Mouse (Mus musculus) MEL (cell line): ENCODE results near the gene Pard3b. TPM values are rescaled to one million over a fixed set of nuclear protein-coding genes. Genes with fewer than 3 reads are reported as not detected.

Source experiments
- DNase-seq: peaks from one replicate; pipeline ENCODE4 v3.0.0; 2011; ENCODE audit warnings: low read depth, low spot score
- H3K27ac ChIP-seq: 2 replicates; pipeline ENCODE4 v1.5.1; 2012; ENCODE audit warnings: low read depth, mild to moderate bottlenecking, control low read depth, low read length, moderate library complexity; ENCODE audit not compliant: control insufficient read depth
- H3K27me3 ChIP-seq, 2 experiments: fragments of 150-350 bp in 1 of 2; sonication (generic) in 1 of 2; 2 replicates each; pipeline ENCODE4 v1.6.1; 2012; ENCODE audit warnings: low read length in 2 of 2, mild to moderate bottlenecking in 2 of 2, improper control_type of control experiment in 1 of 2, moderate library complexity in 1 of 2; ENCODE audit not compliant: insufficient read depth in 2 of 2, control insufficient read depth in 1 of 2
- H3K36me3 ChIP-seq, 2 experiments: 2 replicates each; pipeline ENCODE4 v1.6.1; 2012 to 2014; ENCODE audit warnings: low read length in 2 of 2, improper control_type of control experiment in 1 of 2, inconsistent platforms in 1 of 2, mild to moderate bottlenecking in 1 of 2; ENCODE audit not compliant: insufficient read depth in 2 of 2, control insufficient read depth in 1 of 2
- H3K4me1 ChIP-seq, 2 experiments: fragments of 150-350 bp in 1 of 2; sonication (generic) in 1 of 2; 2 replicates each; pipeline ENCODE4 v1.6.1; 2012; ENCODE audit warnings: low read length in 2 of 2, improper control_type of control experiment in 1 of 2, mild to moderate bottlenecking in 1 of 2; ENCODE audit not compliant: insufficient read depth in 2 of 2, control insufficient read depth in 1 of 2
- H3K4me3 ChIP-seq, 2 experiments: fragments of 150-350 bp in 1 of 2; sonication (generic) in 1 of 2; 2 replicates each; pipeline ENCODE4 v1.5.1; 2012; ENCODE audit warnings: low read depth in 2 of 2, low read length in 2 of 2, mild to moderate bottlenecking in 2 of 2, moderate library complexity in 2 of 2, control low read depth in 1 of 2, improper control_type of control experiment in 1 of 2; ENCODE audit not compliant: control insufficient read depth in 1 of 2, insufficient read depth in 1 of 2
- H3K79me2 ChIP-seq: 2 replicates; pipeline ENCODE4 v1.6.1; 2012; ENCODE audit warnings: mild to moderate bottlenecking, low read length, moderate library complexity; ENCODE audit not compliant: control insufficient read depth, poor library complexity, insufficient read depth
- H3K9ac ChIP-seq: 2 replicates; pipeline ENCODE4 v1.6.1; 2012; ENCODE audit warnings: low read depth, mild to moderate bottlenecking, control low read depth, low read length, moderate library complexity; ENCODE audit not compliant: control insufficient read depth, poor library complexity, severe bottlenecking
- H3K9me3 ChIP-seq: fragments of 150-350 bp; sonication (generic); replicated peaks from 2 replicates; pipeline ENCODE4 v1.6.1; 2012; ENCODE audit warnings: mild to moderate bottlenecking, low read length, improper control_type of control experiment, moderate library complexity; ENCODE audit not compliant: insufficient read depth
- CHD2 ChIP-seq: IDR thresholded peaks from 2 replicates; pipeline ENCODE4 v1.6.1; 2011; ENCODE audit warnings: low read length, improper control_type of control experiment
- ELF1 ChIP-seq: IDR thresholded peaks from 2 replicates; pipeline ENCODE4 v1.6.1; 2014; ENCODE audit warnings: low read depth, mild to moderate bottlenecking, inconsistent platforms, low read length, improper control_type of control experiment, moderate library complexity
- EP300 ChIP-seq, 2 experiments: IDR thresholded peaks; 2 replicates each; pipeline ENCODE4 v1.6.1; 2011; ENCODE audit warnings: improper control_type of control experiment in 2 of 2, low read length in 2 of 2, low read depth in 1 of 2, mild to moderate bottlenecking in 1 of 2
- HCFC1 ChIP-seq: IDR thresholded peaks from 2 replicates; pipeline ENCODE4 v1.6.1; 2012; ENCODE audit warnings: low read depth, mild to moderate bottlenecking, inconsistent platforms, low read length, improper control_type of control experiment, moderate library complexity
- KAT2A ChIP-seq: conservative IDR thresholded peaks from 2 replicates; pipeline ENCODE4 v1.6.1; 2012; ENCODE audit warnings: low read depth, low read length, improper control_type of control experiment, inconsistent platforms
- MAFK ChIP-seq: IDR thresholded peaks from 2 replicates; pipeline ENCODE4 v1.6.1; 2011; ENCODE audit warnings: low read depth, mild to moderate bottlenecking, low read length, improper control_type of control experiment, borderline replicate concordance
- MAZ ChIP-seq: IDR thresholded peaks from 2 replicates; pipeline ENCODE4 v1.6.1; 2012; ENCODE audit warnings: low read depth, mild to moderate bottlenecking, inconsistent platforms, low read length, improper control_type of control experiment
- MYB ChIP-seq: IDR thresholded peaks from 2 replicates; pipeline ENCODE4 v1.6.1; 2011; ENCODE audit warnings: mild to moderate bottlenecking, low read depth, low read length, improper control_type of control experiment
- MYC ChIP-seq: IDR thresholded peaks from 2 replicates; pipeline ENCODE4 v1.6.1; 2011; ENCODE audit warnings: low read depth, mild to moderate bottlenecking, low read length, improper control_type of control experiment, moderate library complexity
- NELFE ChIP-seq: IDR thresholded peaks from 2 replicates; pipeline ENCODE4 v1.6.1; 2011; ENCODE audit warnings: low read depth, low read length, improper control_type of control experiment
- POLR2A ChIP-seq, 2 experiments: IDR thresholded peaks; 2 replicates each; pipeline ENCODE4 v1.6.1; 2011 to 2012; ENCODE audit warnings: low read length in 2 of 2, mild to moderate bottlenecking in 2 of 2, control low read depth in 1 of 2, improper control_type of control experiment in 1 of 2, low read depth in 1 of 2, moderate library complexity in 1 of 2; ENCODE audit not compliant: control insufficient read depth in 1 of 2, insufficient read depth in 1 of 2, poor library complexity in 1 of 2
- RCOR1 ChIP-seq: IDR thresholded peaks from 2 replicates; pipeline ENCODE4 v1.6.1; 2012; ENCODE audit warnings: low read depth, mild to moderate bottlenecking, inconsistent platforms, low read length, improper control_type of control experiment
- SMC3 ChIP-seq: IDR thresholded peaks from 2 replicates; pipeline ENCODE4 v1.6.1; 2011; ENCODE audit warnings: low read depth, low read length, improper control_type of control experiment
- TAL1 ChIP-seq: IDR thresholded peaks from 2 replicates; pipeline ENCODE4 v1.6.1; 2012; ENCODE audit warnings: mild to moderate bottlenecking, inconsistent platforms, low read length, moderate library complexity, mixed read lengths
- UBTF ChIP-seq: IDR thresholded peaks from 2 replicates; pipeline ENCODE4 v1.6.1; 2012; ENCODE audit warnings: low read depth, mild to moderate bottlenecking, inconsistent platforms, low read length, improper control_type of control experiment, moderate library complexity, borderline replicate concordance; ENCODE audit not compliant: insufficient read depth
- polyA plus RNA-seq, 2 experiments: library from polyadenylated mRNA; stranded (reverse) in 1 of 2; unstranded in 1 of 2; fragments of >175 nt in 1 of 2; fragments of >200 nt in 1 of 2; gene quantifications; 2 replicates each; pipeline versions ENCODE4 v1.2.1 to v1.2.4; 2012; ENCODE audit warnings: low replicate concordance in 2 of 2, low read depth in 1 of 2; ENCODE audit not compliant: insufficient read length in 2 of 2, insufficient read depth in 1 of 2, missing spikeins in 1 of 2
- total RNA-seq: library from RNA; depleted of rRNA; stranded (reverse); fragments of 300-350 nt; gene quantifications from 2 replicates; pipeline ENCODE4 v1.2.3, GENCODE M21; 2012

Gene Pard3b
- total and polyA plus RNA-seq, 3 experiments, result not detected

- TF ChIP-seq TAL1 (no peak), ELF1 (no peak), KAT2A (no peak), MAFK (no peak), MYB (no peak)
- Histone ChIP-seq H3K9ac (no peak overlapping the region), H3K36me3 (no peaks in the 10 kb centered on the region), H3K79me2 (no peaks in the 10 kb centered on the region), H3K27ac (no peak overlapping the region), H3K9me3 (no peaks in the 10 kb centered on the region), H3K4me1 (no peaks in the 10 kb centered on the region), H3K4me3 (no peak overlapping the region), H3K27me3 (no peaks in the 10 kb centered on the region)
- DNase-seq, result no peak
Observed at GRCm38 (mm10) chr1:61620651-61621050, 18.0 kb upstream of the Pard3b start.

- TF ChIP-seq MYC, result no peak
- TF ChIP-seq MAFK, result no peak
- no peak for TF ChIP-seq EP300 (IDR thresholded peaks at IDR 0.05; ENCODE audit: low read depth in 1 of 2, low read length in 2 of 2)
- no peak for TF ChIP-seq MAZ
- TF ChIP-seq POLR2A (IDR thresholded peaks at IDR 0.05; ENCODE audit: control insufficient read depth in 1 of 2, insufficient read depth in 1 of 2, low read depth in 1 of 2, low read length in 2 of 2, poor library complexity in 1 of 2), result no peak
- TF ChIP-seq NELFE, result no peak
- no peak for TF ChIP-seq RCOR1
- TF ChIP-seq TAL1, result no peak
- TF ChIP-seq UBTF, result no peak
- TF ChIP-seq HCFC1, result no peak
- no peak for TF ChIP-seq CHD2
- no peak for TF ChIP-seq SMC3
- Histone ChIP-seq H3K36me3 (no peaks in the 10 kb centered on the region), H3K27me3 (no peaks in the 10 kb centered on the region), H3K27ac (no peak overlapping the region), H3K4me3 (no peak overlapping the region), H3K79me2 (no peaks in the 10 kb centered on the region), H3K9me3 (no peaks in the 10 kb centered on the region), H3K9ac (no peak overlapping the region), H3K4me1 (no peaks in the 10 kb centered on the region)
- no peak for DNase-seq
Observed at GRCm38 (mm10) chr1:61629857-61630256, 8.8 kb upstream of the Pard3b start.
